Mouse (Mus musculus) mouse trophoblast stem cell (cell line): Measurements from ENCODE around the gene Mcpt4.
"Not testable (repeated sequence)": the region's sequence is repeated elsewhere in the genome, so short reads cannot be mapped to it uniquely, and the experiment has no call there.

Source experiments
- in situ Hi-C, 2 experiments: fragments of 300-500 bp; cut with MseI, MboI; formaldehyde crosslinking; loops; 2 replicates in 1 of 2; 3 replicates in 1 of 2; pipeline ENCODE4 v1.15.1; 2025

Gene Mcpt4

DNA sequence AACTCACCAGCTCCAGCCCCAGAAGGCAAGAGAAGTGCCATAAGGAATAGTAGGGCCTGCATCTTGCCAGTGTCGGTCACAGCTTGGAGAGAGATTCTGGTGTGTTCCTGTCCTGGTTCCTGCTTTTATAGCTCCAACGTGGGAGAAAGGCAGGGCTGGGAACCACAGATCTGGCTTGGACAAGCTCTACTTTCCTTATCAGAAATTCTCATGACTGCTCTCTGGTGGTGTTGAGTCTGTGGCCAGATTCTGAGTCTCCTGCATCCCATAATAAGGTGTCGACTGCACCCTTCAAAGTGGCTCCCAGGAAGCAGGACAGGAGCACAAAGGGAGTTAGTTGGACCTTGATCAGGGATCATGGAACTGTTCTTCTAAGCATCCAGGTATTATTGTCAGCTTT, at the start of gene Mcpt4:
Mcpt4 (minus strand) TSS at position 101 of the 400 bp plus-strand sequence.
- in situ Hi-C loops, result not testable (repeated sequence)

DNA sequence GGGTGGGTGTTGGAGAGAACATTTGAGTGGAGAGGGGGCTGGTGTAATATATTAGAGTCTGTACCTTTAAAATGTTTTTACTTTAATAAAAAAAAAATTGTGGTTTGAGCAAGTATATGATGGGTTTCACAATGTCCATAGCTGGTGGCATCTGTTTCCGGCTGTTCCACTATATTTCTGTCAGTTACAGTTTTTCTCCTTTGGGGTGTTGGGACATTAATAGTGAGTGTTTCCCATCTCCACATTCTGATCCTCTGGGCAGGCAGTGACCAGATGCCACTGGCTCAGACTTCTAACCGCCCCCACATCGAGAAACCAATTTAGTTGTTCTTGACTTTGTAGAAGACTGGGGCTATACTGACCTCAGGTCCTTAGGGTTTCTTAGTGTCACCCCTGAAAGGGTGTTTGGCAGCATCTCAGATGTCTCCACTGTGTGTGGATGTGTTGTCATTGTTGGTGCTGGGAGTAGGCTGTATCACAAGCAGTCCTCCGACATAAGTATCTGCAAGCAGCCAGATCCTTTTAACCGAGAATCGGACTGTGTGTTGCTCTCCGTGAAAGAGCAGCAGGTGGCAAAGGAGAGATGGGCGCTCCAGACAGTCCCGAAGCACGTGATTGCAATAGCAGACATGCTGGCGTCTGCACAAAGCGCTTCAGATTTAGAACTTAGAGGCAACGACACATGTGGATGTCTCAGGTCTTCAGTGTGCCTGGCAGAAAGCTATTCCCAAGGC, 43.5 kb upstream of the Mcpt4 start:
- in situ Hi-C loops, result no loop called here

DNA sequence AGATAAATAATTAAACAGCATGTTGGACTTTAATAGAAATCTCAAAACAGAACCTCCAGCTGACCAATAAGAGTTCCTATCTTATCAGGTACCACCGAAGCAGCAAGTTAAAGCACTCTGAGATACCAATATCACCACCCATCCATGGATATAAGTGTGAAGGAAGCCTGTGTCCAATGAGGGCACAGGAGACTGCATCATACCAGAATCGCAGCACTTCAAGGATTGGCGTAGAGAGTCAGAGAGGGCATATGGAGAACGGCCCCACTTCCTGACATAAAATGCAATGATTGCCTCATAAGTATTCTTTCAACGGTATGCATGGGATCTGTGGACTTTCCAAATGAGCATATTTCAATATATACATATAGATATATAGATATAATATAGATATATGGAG, 42.9 kb upstream of the Mcpt4 start:
- in situ Hi-C loops, result no loop called here

DNA sequence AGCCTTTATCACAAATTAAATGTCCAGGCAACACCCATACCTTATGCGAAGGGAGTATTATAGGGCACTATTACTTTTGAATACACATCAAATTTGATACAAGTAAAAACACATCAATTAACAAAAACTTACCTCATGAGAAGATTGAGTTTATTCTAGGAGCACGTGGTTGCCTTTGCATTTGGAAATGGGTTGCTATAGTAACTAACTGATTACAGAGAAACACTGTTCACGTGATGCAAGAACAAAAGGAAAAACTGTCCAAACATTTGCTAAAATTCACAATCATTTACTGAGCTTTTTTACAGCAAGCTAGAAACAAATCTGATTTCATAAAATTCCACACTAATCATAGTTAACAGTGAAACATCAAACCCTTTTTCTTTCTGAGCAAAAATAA, 41.3 kb upstream of the Mcpt4 start:
- in situ Hi-C loops, result no loop called here

DNA sequence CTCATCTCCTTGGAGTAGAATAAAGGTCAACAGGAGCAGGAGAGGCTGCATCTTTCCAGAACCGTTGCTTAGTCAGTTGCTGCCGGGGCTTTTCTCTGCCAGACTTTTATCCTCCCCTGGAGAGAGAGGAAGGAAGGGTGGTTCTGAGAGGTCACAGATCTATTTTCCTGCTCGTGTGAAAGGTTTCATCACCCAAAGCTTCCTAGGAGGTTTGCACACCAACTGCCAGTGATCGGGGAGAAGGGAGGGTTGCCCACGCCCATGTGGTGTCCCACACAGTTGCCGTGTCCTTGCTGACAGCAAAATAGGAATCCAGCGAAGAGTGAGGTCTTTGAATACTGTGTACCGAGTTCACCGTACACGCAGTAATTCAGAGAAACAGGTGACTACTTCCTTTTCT, 40.3 kb upstream of the Mcpt4 start, which contains the start of gene Ctsg:
Ctsg (minus strand) TSS at position 189 of the 400 bp plus-strand sequence.
- in situ Hi-C loops, result no loop called here

DNA sequence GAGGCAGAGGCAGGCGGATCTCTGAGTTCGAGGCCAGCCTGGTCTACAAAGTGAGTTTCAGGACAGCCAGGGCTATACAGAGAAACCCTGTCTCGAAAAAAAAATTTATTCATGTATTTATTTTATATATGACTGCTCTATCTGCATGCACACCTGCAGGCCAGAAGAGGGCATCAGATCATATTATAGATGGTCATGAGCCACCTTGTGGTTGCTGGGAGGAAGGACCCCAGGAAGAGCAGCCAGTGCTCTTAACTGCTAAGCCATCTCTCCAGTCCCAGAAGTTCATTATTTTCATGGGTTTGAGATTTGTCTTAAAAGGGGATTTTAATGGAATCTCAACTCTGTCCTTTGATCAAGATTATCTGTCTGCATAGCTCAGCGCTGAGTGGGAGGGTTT, 36.8 kb upstream of the Mcpt4 start:
- in situ Hi-C loops, result no loop called here

DNA sequence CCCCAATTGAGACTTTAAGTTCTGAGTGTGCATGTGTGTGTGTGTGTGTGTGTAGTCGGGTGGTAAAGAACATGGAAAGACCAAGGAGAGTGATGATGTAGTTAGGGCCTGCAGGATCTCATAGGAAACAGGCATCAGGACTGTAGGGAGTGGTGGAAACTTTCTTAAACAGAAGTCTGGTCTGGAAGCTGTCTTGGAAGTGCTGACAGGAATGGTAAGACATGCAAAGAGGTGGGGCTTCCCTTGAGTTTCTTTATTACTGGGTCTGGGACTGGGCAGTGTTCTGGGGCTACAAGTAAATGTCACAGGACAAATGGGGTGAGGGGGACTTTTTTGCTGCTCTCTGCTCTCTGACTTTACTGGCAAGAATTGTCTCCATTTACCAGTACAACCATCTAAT, 35.5 kb upstream of the Mcpt4 start:
- in situ Hi-C loops, result no loop called here

DNA sequence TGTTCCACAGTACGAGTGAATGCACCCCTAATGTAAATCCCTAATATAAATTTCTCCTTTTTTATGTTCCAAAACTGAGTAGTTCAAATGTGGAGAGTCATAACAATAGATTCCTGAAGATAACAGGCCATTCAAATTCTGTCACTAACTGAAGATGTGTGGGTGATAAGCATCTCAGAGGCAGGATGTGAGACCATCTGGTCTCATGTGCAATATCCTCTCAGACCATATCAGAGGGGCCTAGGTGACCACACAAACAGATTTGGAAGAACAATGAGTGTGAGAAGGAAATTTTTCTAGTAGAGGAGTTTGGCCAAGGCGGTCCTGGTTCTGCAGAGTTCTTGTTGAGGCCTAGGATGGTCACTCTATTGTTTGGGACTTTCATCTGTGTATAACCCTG, 31.2 kb upstream of the Mcpt4 start:
- in situ Hi-C loops, result no loop called here

DNA sequence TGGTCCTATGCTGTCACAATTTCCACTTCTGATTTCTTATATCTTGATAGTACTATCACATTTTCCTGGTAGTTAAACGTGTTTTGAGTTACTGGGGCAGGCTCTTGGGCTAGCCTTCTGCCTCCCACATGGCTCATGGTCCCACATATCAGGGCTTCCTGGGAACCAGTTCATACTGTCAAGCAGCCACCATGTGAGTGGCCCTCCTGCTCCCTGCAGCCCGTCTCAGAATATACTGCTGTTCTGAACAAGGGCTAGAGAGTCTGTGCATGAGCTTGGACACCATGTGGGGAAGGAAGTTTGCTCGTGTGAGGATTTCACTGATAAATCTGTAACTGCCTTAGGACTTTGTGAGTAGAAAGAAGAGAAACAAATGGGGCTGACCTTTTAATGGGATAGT, 24.6 kb upstream of the Mcpt4 start:
- in situ Hi-C loops, result no loop called here

DNA sequence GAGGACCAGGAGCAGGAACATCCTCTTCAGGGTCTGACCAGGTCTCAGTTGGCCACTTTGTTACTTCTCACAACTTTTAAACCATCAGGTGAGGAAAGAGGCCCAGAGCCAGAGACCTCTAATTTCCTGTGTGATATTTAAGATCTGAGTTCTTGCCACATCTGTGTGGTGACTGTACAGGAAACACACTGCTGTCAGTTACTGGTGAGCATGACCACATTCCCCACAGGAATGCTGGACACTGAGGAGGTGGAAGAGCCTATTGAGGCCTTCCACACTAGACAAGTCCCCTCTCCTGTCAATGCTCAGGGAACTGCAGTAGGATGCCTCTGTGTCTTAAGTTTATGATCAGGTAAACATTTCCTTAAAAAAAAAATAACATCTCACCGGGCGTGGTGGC, 23.1 kb upstream of the Mcpt4 start, which contains the start of gene Mcpt8:
Mcpt8 (minus strand) TSS at position 107 of the 400 bp plus-strand sequence.
- in situ Hi-C loops, result no loop called here

DNA sequence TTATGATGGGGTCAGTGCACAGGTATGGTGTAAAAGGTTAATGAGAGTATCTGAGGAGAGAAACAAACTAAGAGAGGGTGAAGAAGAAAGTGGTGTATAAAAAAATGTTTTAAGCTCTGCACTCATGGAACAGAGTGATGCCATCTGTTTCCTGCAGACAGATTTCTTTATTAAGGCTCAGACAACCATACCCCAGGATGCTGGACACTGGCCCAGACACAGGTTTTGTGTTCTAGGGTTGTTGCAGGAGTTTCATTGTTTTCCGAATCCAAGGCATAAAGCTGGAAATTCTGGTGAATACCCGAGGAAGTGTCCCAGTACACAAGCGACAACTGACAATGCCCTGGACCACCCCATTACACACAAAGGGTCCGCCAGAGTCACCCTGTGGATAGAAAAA, 19.9 kb upstream of the Mcpt4 start:
- in situ Hi-C loops, result no loop called here

DNA sequence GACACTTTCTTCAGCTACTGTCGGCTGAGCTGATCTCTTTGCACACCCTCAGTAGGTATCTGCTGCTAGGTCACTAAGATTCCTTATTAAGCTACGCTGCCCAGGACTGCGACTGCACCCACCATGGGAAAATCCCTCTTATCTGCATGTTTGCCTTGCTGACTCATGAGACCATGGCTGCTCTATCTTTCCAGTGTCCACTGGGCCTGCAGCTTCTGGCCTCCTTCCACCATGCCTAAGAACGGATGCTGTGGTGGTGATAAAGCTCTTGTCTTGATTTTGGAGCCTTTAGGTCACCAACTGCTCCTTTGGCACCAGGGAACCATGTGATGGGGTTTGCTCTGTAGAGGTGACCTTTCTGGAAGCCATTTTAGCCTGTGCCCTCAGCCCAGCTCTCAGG, 4.4 kb downstream of the Mcpt4 start:
- in situ Hi-C loops, result no loop called here

DNA sequence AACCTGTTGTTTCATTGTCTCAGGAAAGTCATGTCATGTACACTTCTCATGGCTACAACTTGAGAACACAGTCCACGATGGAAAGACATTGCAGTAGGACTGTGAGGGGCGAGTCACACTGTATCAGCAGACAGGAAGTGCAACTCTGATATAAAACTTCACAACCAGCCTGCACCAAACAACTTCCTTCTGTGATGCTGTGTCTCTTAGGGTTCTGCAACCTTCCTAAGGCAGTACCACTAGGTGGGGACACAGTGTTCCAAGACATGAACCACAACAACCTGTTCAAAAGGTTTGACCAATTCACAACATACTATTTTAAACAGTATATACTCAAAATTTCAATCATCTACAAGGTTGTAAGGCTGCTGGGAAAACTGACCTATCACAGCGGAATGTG, 6.7 kb downstream of the Mcpt4 start:
- in situ Hi-C loops, result no loop called here

DNA sequence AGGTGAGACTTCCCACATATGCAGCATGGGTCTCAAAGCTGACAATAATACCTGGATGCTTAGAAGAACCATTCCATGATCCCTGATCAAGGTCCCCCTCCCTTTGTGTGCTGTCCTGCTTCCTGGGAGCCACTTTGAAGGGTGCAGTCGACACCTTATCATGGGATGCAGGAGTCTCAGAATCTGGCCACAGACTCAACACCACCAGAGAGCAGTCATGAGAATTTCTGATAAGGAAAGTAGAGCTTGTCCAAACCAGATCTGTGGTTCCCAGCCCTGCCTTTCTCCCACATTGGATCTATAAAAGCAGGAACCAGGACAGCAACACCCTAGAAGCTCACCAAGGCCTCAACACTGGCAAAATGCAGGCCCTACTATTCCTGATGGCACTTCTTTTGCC, 20.3 kb downstream of the Mcpt4 start, which contains the start of gene Mcpt2:
Mcpt2 (plus strand) TSS at position 250 of the 400 bp plus-strand sequence.
- in situ Hi-C loops, result not testable (repeated sequence)

DNA sequence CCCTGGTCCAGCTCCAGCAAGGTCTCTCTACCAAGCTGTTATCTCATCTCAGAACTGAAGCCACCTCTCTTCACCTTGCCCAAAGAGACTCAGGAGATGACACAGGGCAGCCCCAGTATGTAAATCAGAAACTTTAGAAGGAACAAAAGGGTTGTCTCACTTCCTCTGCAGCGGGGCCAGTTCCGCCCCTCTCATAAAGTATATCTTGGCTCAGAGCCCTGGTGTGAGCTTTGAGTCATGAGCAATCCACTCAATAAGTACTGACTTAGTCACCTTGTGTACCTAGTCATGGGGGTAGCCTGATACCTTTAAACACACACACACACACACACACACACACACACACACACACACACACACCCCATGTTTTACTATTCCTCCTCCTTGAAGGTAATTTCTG, 27.7 kb downstream of the Mcpt4 start:
- in situ Hi-C loops, result no loop called here

DNA sequence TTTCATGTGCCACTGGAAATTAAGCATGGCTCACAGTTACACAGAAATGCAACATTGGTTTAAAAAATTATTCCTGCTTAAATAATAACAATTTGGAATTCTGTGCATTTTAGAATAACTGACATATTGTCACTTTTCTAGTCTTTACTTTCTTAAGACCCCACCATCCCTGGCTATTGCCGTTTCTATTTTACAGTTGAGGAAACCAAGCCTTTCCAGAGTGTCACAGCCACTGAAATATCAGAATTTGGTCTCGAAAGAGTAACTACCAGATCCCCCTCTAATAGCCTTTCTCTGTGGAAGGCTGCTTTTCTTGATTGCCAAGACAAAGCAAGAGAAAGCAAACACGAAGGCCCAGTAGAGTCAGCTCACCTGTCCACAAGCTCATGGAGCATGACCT, 31.7 kb downstream of the Mcpt4 start, which contains the start of gene Mcpt9:
Mcpt9 (minus strand) TSS at position 101 of the 400 bp plus-strand sequence.
- in situ Hi-C loops, result not testable (repeated sequence)

DNA sequence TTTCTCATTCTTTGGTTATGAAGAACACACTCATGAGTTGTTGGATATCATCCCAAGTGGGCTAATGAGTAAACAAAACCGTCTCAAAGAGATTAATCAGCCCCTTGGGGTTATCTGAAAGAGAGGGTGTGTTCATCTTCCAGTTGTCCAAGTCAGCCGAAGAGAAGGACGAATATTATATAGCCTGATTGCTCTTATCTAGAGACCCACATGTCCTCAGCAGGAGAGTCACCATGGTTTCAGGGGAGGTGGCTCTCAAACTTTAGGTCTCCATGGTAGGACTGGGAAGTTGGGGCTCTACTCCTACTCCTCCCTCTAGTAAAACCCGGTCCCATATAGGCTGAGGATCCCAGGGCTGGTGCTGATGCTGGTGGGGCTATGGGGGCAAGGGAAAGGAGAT, 40.8 kb downstream of the Mcpt4 start:
- in situ Hi-C loops, result not testable (repeated sequence)

DNA sequence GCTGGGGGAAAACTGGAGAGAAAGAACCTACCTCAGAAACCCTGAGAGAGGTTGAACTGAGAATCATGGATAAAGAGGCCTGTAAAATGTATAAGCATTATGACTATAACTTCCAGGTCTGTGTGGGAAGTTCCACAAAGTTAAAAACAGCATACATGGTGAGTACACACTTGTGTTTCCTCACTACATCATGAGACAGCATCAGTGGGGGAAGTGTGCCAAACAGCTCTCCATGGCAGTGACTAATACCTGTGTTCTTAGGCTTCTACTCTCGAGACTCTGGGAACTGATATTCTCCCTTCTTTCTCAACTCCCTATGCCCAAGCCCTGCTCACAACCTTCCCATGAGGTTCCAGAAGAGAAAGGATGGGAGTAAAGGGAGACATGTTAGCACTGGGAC, 42.7 kb downstream of the Mcpt4 start:
- in situ Hi-C loops, result no loop called here

DNA sequence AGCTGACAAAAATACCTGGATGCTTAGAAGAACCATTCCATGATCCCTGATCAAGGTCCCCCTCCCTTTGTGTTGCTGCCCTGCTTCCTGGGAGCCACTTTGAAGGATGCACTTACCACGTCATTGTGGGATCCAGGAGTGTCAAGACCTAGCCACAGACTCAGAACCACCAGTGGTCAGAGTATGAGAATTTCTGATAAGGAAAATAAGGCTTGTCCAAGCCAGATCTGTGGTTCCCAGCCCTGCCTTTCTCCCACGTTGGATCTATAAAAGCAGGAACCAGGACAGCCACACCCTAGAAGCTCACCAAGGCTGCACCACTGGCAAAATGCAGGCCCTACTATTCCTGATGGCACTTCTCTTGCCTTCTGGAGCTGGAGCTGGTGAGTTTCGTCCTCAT, 44.4 kb downstream of the Mcpt4 start, which contains the start of gene Mcpt1:
Mcpt1 (plus strand) TSS at position 301 of the 400 bp plus-strand sequence.
- in situ Hi-C loops, result not testable (repeated sequence)

DNA sequence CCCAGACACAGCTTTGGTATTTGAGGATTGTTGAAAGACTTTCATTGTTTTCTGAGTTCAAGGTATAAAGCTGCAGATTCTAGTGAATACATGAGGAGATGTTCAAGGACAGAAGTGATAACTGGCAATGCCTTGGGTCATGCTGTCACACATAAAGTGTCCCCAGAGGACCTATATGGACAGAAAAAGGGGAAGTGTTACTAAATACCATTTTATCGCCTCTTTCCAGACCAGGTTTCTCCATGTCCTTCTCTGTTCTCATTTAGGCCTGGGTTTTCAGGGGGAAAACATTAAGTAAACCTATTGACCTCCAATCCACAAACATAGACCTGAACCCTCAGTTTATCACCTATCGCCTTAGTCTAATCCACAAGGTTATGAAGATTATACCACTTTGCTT, 48.2 kb downstream of the Mcpt4 start:
- in situ Hi-C loops, result no loop called here

DNA sequence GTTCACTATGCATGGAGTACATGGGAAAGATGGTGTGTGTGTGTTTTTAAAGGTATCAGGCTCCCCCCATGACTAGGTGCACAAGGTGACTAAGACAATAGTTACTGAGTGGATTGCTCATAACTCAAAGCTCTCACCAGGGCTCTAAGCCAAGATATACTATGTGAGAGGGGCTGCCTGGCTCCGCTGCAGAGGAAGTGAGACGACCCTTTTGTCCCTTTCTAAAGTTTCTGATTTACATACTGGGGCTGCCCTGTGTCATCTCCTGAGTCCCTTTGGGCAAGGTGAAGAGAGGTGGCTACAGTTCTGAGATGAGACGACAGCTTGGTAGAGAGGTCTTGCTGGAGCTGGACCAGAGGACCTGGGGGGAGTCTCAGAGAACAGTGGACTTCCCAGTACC, 49.0 kb downstream of the Mcpt4 start:
- in situ Hi-C loops, result no loop called here
